Mouse (Mus musculus) bone marrow macrophage, adult 2 months (primary cell): Measurements from ENCODE around the gene Vdr.

Source experiments
- CTCF ChIP-seq: IDR thresholded peaks from 2 replicates; pipeline ENCODE4 v1.5.1; 2012; ENCODE audit warnings: low read depth, mild to moderate bottlenecking, low read length, moderate library complexity
- POLR2A ChIP-seq: IDR thresholded peaks from 2 replicates; pipeline ENCODE4 v1.6.1; 2012; ENCODE audit warnings: mild to moderate bottlenecking, low read depth, low read length, borderline replicate concordance

- TF ChIP-seq CTCF (no peak), POLR2A (no peak)
These were observed 32.1 kb upstream of the Vdr start for GRCm38 (mm10) chr15:97942538-97942937.
